Mouse (Mus musculus): Measurements from ENCODE around the gene Olfr223.

- TF ChIP-seq CTCF (IDR thresholded peaks at IDR 0.05; ENCODE audit: borderline replicate concordance, insufficient read depth, low read length) (no peak), POLR2A (IDR thresholded peaks at IDR 0.05; ENCODE audit: low read depth, low read length) (no peak)
These were observed 33.1 kb upstream of the Olfr223 start for GRCm38 (mm10) chr11:59626192-59626591.

All from embryonic fibroblast, embryonic 13.5 days (primary cell).